Mouse (Mus musculus) stomach, embryonic 16.5 days (tissue): ENCODE measurements around the gene Myom3. TPM values are rescaled to one million over a fixed set of nuclear protein-coding genes. Genes with fewer than 3 reads are reported as not detected.

Experiments used
- ATAC-seq: fragments of 200-750 bp; cut with Nextera tagmentation; 2 replicates; pipeline ENCODE4 v1.8.0; 2017; ENCODE audit warnings: moderate number of reproducible peaks, moderate TSS enrichment; ENCODE audit not compliant: insufficient read depth, low FRiP score
- H3K27ac ChIP-seq: fragments of 300-500 bp; sonication (generic); 2 replicates; pipeline ENCODE4 v1.5.1; 2014; ENCODE audit warnings: low read length
- H3K27me3 ChIP-seq: fragments of 300-500 bp; sonication (generic); 2 replicates; pipeline ENCODE4 v1.6.1; 2014; ENCODE audit warnings: low read length, control low read depth, mixed read lengths; ENCODE audit not compliant: control insufficient read depth, insufficient read depth
- H3K36me3 ChIP-seq: fragments of 300-500 bp; sonication (generic); 2 replicates; pipeline ENCODE4 v1.6.1; 2014; ENCODE audit warnings: low read length; ENCODE audit not compliant: control insufficient read depth, insufficient read depth
- H3K4me1 ChIP-seq: fragments of 300-500 bp; sonication (generic); 2 replicates; pipeline ENCODE4 v1.6.1; 2014; ENCODE audit warnings: low read length, control low read depth, mixed read lengths; ENCODE audit not compliant: control insufficient read depth, insufficient read depth
- H3K4me2 ChIP-seq: fragments of 300-500 bp; sonication (generic); 2 replicates; pipeline ENCODE4 v1.6.1; 2014; ENCODE audit warnings: low read depth, low read length, mixed read lengths
- H3K4me3 ChIP-seq: fragments of 300-500 bp; sonication (generic); replicated peaks from 2 replicates; pipeline ENCODE4 v1.5.1; 2014; ENCODE audit warnings: mild to moderate bottlenecking, low read length
- H3K9ac ChIP-seq: fragments of 300-500 bp; sonication (generic); 2 replicates; pipeline ENCODE4 v1.6.1; 2014; ENCODE audit warnings: low read length
- H3K9me3 ChIP-seq: fragments of 300-500 bp; sonication (generic); replicated peaks from 2 replicates; pipeline ENCODE4 v1.6.1; 2016; ENCODE audit warnings: low read length, control low read depth; ENCODE audit not compliant: control insufficient read depth
- WGBS: fragments of 180-500 bp; shearing (Covaris S2); extraction: QIAGEN DNeasy Blood & Tissue Kit; methylation state at CpG from one replicate; pipeline ENCODE4 v1.1.7; 2014; 5-methylcytosine and 5-hydroxymethylcytosine counted together
- polyA plus RNA-seq: library from polyadenylated mRNA; unstranded; fragments of >200 nt; fragmentation: Nextera tagmentation; extraction: Ambion mirVana; gene quantifications from 2 replicates; pipeline ENCODE4 v1.2.1, GENCODE M21; 2015

Myom3 gene
- polyA plus RNA-seq, 1 experiment from 2014 or later = 3.6 TPM

DNA sequence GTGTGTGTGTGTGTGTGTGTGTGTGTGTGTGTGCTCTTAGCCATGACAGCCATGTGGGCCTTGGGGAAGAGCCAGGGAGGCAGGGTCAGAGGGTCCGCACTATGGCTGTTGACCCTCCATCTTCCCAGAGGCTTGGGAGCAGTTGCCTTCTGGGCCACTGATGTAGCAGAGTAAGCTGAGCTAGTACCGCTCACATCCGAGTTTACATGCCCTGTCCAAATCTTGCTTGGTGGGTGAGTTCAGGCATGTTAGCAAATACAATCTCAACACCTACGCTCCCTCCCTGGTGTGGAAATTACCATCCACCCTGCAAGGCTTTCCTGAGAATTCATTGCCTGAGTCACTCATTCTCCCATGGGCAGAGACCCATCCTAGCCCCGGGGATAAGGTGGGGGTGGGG, 21.8 kb downstream of the Myom3 start:
- no peaks in the 10 kb centered on the region for H3K27me3 ChIP-seq
- no peaks in the 10 kb centered on the region for H3K9me3 ChIP-seq
- H3K27ac ChIP-seq = no peak overlapping the region; the same call in 1 of the 2 replicates
- H3K4me2 ChIP-seq = no peak overlapping the region
- no peaks in the 10 kb centered on the region for H3K36me3 ChIP-seq
- 80% methylated on average over 5 of the region's 5 CpGs for WGBS
- peaks cover 8% of the 10 kb centered on the region; the same call in 1 of the 2 replicates for H3K4me1 ChIP-seq
- H3K9ac ChIP-seq = no peak overlapping the region
- ATAC-seq = no peak
- no peak overlapping the region for H3K4me3 ChIP-seq

DNA sequence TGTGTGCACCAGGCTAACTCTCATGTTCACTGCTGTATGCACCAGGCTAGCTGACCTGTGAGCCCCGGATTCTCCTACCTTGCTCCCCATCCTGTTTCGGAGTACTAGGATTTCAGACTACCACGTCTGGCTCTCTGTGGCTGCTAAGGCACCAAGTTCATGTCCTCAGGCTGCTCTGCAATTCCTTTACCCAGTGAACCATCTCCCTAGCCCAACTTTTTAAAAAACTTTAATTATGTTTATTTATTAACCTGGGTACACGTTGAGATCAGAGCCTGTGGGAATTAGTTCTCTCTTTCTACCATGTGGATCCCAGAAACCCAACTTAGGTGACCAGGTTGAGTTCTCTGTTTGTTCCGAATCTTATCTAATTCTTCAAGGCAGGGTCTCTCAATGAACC, 27.1 kb downstream of the Myom3 start:
- Histone ChIP-seq H3K9ac (no peak overlapping the region), H3K4me1 (no peaks in the 10 kb centered on the region), H3K27me3 (no peaks in the 10 kb centered on the region), H3K9me3 (no peaks in the 10 kb centered on the region), H3K27ac (no peak overlapping the region), H3K36me3 (no peaks in the 10 kb centered on the region), H3K4me3 (no peak overlapping the region), H3K4me2 (no peak overlapping the region)
- 81% methylated on average over 5 of the region's 5 CpGs for WGBS
- ATAC-seq = no peak

DNA sequence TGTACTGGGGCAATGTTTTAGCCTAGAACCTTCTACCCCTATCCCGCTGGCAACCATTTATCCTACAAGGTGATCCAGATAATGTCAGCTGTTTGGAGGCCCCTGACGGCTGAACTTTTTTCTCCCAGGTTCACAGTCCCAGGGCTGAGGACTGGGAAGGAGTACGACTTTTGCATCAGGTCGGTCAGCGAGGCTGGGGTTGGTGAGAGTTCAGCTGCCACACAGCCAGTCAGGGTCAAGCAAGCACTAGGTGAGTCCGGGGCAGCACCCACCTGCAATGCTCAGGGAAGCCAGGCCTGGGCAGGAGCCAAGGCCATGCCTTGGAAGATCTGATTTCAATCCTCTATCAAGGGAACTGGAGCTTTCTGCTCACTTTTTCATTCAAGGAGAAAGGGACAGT, 27.8 kb downstream of the Myom3 start:
- no peak overlapping the region for H3K4me3 ChIP-seq
- no peaks in the 10 kb centered on the region for H3K36me3 ChIP-seq
- ATAC-seq = no peak
- no peaks in the 10 kb centered on the region for H3K9me3 ChIP-seq
- H3K9ac ChIP-seq = no peak overlapping the region
- no peaks in the 10 kb centered on the region for H3K27me3 ChIP-seq
- WGBS = 80% methylated on average over 6 of the region's 6 CpGs
- H3K4me1 ChIP-seq = no peaks in the 10 kb centered on the region
- H3K4me2 ChIP-seq = no peak overlapping the region
- no peak overlapping the region for H3K27ac ChIP-seq

GRCm38 (mm10) chr4:135789135-135789534, 29.6 kb downstream of the Myom3 start:
- Histone ChIP-seq H3K27ac (no peak overlapping the region), H3K9ac (no peak overlapping the region), H3K4me2 (no peak overlapping the region), H3K36me3 (no peaks in the 10 kb centered on the region), H3K4me3 (no peak overlapping the region), H3K27me3 (no peaks in the 10 kb centered on the region), H3K9me3 (no peaks in the 10 kb centered on the region), H3K4me1 (no peaks in the 10 kb centered on the region)
- ATAC-seq = no peak
- WGBS = 58% methylated on average over 2 of the region's 2 CpGs

DNA sequence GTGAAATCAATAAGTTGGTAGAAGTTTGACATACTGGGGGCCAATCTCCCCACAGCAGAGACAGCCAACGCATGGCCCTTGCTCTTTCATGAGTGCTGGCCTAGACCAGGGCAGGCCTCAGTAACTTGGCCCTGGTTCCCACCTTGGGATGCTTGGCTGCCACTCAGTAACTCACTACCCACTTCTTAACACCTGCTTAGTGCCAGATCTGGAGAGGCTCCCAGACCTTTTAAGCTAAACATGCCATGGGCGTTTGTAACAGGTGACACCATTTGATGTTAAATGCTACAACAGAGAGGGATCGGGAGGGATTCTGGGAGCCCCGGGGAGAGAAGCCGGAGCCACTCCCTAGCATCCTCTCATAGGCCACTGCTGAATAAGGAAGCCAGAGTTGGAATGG, 33.3 kb downstream of the Myom3 start:
- no peaks in the 10 kb centered on the region for H3K9me3 ChIP-seq
- ATAC-seq = no peak

GRCm38 (mm10) chr4:135797931-135798330, 38.4 kb downstream of the Myom3 start:
- H3K27me3 ChIP-seq = no peaks in the 10 kb centered on the region; the same call in 1 of the 2 replicates
- no peak overlapping the region for H3K4me3 ChIP-seq
- H3K27ac ChIP-seq = no peak overlapping the region
- H3K4me1 ChIP-seq = peaks cover 9% of the 10 kb centered on the region
- 0 out of 2 replicates have a peak, but pooled peaks cover under 1% of the 10 kb centered on the region for H3K9me3 ChIP-seq
- 27% methylated on average over 11 of the region's 11 CpGs for WGBS
- no peaks in the 10 kb centered on the region for H3K36me3 ChIP-seq
- no peak overlapping the region for H3K4me2 ChIP-seq
- no peak overlapping the region for H3K9ac ChIP-seq
- ATAC-seq = peak; percentile 37; the same call in 1 of the 2 replicates

More for the DNA sequence above, 33.3 kb downstream of the Myom3 start:
- Histone ChIP-seq H3K4me2 (no peak overlapping the region), H3K27me3 (no peaks in the 10 kb centered on the region; the same call in 1 of the 2 replicates), H3K4me3 (no peak overlapping the region), H3K36me3 (no peaks in the 10 kb centered on the region), H3K9ac (no peak overlapping the region), H3K27ac (no peak overlapping the region), H3K4me1 (peaks cover 1% of the 10 kb centered on the region; the same call in 1 of the 2 replicates)
- 92% methylated on average over 5 of the region's 5 CpGs for WGBS

- H3K27me3 ChIP-seq = no peaks in the 10 kb centered on the region
- WGBS = 23% methylated on average over 8 of the region's 8 CpGs
- ATAC-seq = peak; percentile 42; the same call in 1 of the 2 replicates
These were observed 42.0 kb downstream of the Myom3 start for GRCm38 (mm10) chr4:135801543-135801942.

GRCm38 (mm10) chr4:135803299-135803698, 43.8 kb downstream of the Myom3 start:
- Histone ChIP-seq H3K9me3 (0 out of 2 replicates have a peak, but pooled peaks cover 6% of the 10 kb centered on the region), H3K36me3 (no peaks in the 10 kb centered on the region), H3K9ac (no peak overlapping the region), H3K27me3 (no peaks in the 10 kb centered on the region), H3K4me1 (peaks cover 3% of the 10 kb centered on the region; the same call in 1 of the 2 replicates), H3K4me3 (no peak overlapping the region), H3K27ac (no peak overlapping the region), H3K4me2 (no peak overlapping the region)
- 52% methylated on average over 4 of the region's 4 CpGs for WGBS
- no peak for ATAC-seq

More at GRCm38 (mm10) chr4:135801543-135801942, 42.0 kb downstream of the Myom3 start:
- H3K4me2 ChIP-seq = no peak overlapping the region
- no peak overlapping the region for H3K27ac ChIP-seq
- no peaks in the 10 kb centered on the region for H3K36me3 ChIP-seq
- H3K9me3 ChIP-seq = 0 out of 2 replicates have a peak, but pooled peaks cover 6% of the 10 kb centered on the region
- H3K4me1 ChIP-seq = peaks cover 9% of the 10 kb centered on the region
- no peak overlapping the region for H3K4me3 ChIP-seq
- H3K9ac ChIP-seq = 0 out of 2 replicates have a peak overlapping the region, but pooled peaks have one; percentile 7

DNA sequence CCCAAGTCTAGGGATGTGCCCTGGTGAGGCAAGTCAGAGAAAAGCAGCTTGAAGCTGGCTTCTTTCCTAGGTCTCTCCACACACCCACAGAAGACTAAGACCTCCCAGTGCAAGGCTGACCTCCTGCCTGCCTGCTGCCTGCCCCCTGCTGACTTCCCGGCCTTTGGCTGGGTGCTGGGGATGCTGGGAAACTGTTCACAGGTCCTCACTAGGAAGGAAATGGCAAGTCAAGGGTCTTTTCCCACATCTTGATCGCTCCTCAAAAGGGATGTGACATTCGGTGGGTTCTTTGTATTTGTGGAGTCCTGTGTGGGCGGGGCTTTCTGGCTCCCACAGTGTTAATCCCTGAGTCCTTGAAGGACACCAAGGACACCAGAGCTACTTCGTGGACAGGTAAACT, 44.7 kb downstream of the Myom3 start:
- no peak for ATAC-seq
- WGBS = 79% methylated on average over 5 of the region's 5 CpGs

More for the DNA sequence above, 44.7 kb downstream of the Myom3 start:
- Histone ChIP-seq H3K4me1 (no peaks in the 10 kb centered on the region), H3K9ac (no peak overlapping the region), H3K36me3 (no peaks in the 10 kb centered on the region), H3K4me3 (no peak overlapping the region), H3K27me3 (no peaks in the 10 kb centered on the region), H3K4me2 (no peak overlapping the region), H3K27ac (no peak overlapping the region), H3K9me3 (peaks cover 6% of the 10 kb centered on the region; the same call in 1 of the 2 replicates)
